Mouse (Mus musculus) olfactory bulb, adult 2 months (tissue): ENCODE results near the gene Tcf3.

Source experiments
- CTCF ChIP-seq: fragments of 200-500 bp; IDR thresholded peaks from 2 replicates; pipeline ENCODE4 v1.5.1; 2012; ENCODE audit warnings: low read depth, mild to moderate bottlenecking, low read length, moderate library complexity; ENCODE audit not compliant: insufficient read depth
- POLR2A ChIP-seq: fragments of 200-500 bp; IDR thresholded peaks from 2 replicates; pipeline ENCODE4 v1.6.1; 2012; ENCODE audit warnings: mild to moderate bottlenecking, low read depth, low read length, moderate library complexity; ENCODE audit not compliant: insufficient read depth

DNA sequence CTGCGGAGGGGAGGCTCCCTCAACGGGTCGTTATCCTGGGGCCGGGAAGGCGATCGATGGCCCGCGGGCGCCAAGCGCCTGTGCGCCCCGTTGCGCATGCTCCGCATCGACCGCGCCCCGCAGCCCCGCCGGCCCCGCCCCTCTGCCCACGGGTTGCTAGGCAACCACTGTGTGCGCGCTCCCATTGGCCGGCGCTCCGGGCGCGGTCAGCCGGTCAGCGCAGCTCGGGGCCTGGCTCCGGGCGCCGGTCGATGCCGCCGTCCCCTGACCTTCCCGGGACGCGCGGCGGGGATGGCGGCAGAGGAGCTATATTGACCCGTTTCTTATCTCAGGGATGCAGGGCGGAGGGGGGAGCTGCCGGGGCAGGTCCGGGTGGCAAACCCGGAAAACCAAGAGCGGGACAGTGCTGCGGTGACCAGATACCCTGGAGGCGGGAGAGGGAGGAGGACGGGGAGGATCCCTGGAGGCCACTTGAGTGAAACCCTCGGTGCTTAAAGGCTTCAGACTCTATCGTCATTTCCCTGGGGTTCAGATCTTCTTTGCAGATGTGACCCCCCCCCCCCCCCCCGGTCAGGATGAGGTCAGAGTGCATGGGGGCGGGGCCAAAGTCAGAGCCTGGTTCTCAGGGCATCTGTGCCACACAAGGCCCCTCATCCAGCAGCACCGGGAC, 42.0 kb upstream of the Tcf3 start:
- TF ChIP-seq CTCF = no peak
- peak; percentile 91 for TF ChIP-seq POLR2A
